Mouse (Mus musculus): ENCODE data around the gene Mical1. TPM values are rescaled to one million over a fixed set of nuclear protein-coding genes. Genes with fewer than 3 reads are reported as not detected.

Gene Mical1
- polyA plus RNA-seq, 1 experiment, result 123 TPM

DNA sequence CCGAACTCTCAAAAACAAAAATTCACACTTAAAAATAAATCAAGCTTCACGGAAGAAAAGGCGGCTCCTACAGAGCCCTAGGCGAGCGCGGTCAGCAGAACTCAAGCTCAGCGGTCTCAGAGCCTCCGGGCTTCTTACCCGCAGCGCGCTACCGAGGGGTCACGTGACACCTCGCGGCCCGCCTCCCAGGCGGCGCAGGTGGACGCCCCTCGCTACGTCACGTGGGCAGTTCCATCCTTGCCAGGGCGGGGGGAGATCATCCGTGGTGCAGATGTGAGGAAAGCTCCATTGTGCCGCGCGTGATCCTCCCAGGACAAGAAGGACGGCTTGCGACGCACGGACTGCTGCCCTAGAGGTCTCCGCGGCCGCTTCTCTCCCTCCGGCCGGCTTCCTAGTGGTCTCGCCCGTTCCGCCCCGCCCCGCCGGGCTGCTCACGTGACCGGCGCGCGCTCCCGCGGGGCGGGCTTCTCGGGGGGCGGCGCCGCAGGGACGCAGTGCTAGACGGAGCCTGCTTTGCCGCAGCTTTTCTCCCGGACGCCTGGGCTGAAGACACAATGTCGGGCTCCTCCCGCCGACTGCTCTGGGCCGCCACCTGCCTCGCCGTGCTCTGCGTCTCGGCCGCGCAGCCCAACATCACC, 43.0 kb downstream of the Mical1 start, which contains the start of gene Cd164:
Gene Cd164, plus strand, starts transcription at position 434 of the 638 bp plus-strand sequence.
- TF ChIP-seq CTCF (IDR thresholded peaks at IDR 0.05; ENCODE audit: control insufficient read depth, insufficient read depth, low read length) (no peak), POLR2A (IDR thresholded peaks at IDR 0.05; ENCODE audit: borderline replicate concordance, control insufficient read depth, low read depth, low read length) (peak; percentile 96)
- H3K4me1 ChIP-seq (ENCODE audit: control insufficient read depth, insufficient read depth, low read length), result no peaks in the 10 kb centered on the region; the same call in 1 of the 2 replicates
- H3K4me3 ChIP-seq (replicated peaks; ENCODE audit: control insufficient read depth, low read depth, low read length), result peak within 1 kb of the TSS; percentile 96
- H3K27ac ChIP-seq (ENCODE audit: control insufficient read depth, insufficient read depth, low read depth, low read length, poor library complexity), result peak within 1 kb of the TSS; percentile 96
- 0% methylated on average over 66 of the region's 69 CpGs for WGBS

DNA sequence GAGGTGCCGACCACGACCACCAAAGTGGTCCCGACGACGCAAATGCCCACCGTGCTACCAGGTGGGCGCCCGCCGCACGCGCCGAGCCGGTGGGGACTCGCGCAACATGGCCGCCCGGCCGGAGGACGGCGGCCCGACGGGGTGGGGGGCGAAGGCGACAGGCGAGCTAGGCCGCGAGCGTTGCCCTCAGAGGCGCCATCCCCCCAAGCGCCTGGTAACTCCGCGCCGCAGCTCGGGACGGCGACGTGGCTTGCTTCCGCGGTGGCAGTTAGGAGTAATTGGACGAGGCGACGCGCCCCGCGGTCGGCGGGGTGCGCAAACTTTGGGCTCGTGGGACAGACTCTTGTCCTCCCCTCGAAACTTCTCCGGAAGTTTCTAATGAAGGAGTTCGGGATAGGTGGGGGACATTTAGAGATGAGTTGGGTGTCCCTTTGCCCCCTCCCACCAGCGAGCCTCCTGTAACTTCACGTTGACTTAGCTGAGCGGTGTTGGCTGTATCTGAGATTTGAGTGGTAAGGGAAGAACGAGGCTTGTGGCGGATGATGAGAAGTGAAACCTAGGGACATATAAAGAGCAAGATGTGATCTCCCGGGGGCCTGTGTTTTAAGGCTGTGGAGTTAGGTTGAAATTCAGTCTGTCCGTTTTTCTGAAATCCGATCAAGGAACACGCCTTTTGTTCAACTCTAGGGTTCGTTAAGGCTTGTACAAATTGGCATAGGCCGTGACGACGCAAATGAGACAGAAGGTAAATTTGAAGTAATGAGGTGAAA, 43.7 kb downstream of the Mical1 start:
- peak overlapping the region; percentile 96 for H3K4me3 ChIP-seq (replicated peaks; ENCODE audit: control insufficient read depth, low read depth, low read length)
- under 1% methylated on average over 65 of the region's 65 CpGs for WGBS

DNA sequence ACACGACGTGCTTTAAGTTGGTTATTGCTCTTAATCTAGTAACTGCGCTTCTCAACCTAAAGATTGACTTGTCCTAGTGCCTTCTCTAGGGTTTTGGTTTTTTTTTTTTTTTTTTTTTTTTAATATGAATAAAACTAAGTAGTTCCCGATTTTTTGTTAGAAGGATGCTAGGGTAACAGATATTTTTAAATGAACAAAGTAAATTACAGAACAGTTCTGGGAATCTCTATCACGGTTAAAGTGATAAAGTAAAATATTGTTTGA, 44.2 kb downstream of the Mical1 start:
- Histone ChIP-seq H3K4me3 (replicated peaks; ENCODE audit: control insufficient read depth, low read depth, low read length) (peak overlapping the region; percentile 96), H3K27ac (ENCODE audit: control insufficient read depth, insufficient read depth, low read depth, low read length, poor library complexity) (no peak overlapping the region), H3K4me1 (ENCODE audit: control insufficient read depth, insufficient read depth, low read length) (peaks cover 3% of the 10 kb centered on the region; the same call in 1 of the 2 replicates)
- no peak for TF ChIP-seq CTCF (IDR thresholded peaks at IDR 0.05; ENCODE audit: control insufficient read depth, insufficient read depth, low read length)
- TF ChIP-seq POLR2A (IDR thresholded peaks at IDR 0.05; ENCODE audit: borderline replicate concordance, control insufficient read depth, low read depth, low read length), result no peak
- 1% methylated on average over 5 of the region's 5 CpGs for WGBS

More for the DNA sequence above, 43.7 kb downstream of the Mical1 start:
- Histone ChIP-seq H3K4me1 (ENCODE audit: control insufficient read depth, insufficient read depth, low read length) (peaks cover 3% of the 10 kb centered on the region; the same call in 1 of the 2 replicates), H3K27ac (ENCODE audit: control insufficient read depth, insufficient read depth, low read depth, low read length, poor library complexity) (peak overlapping the region; percentile 96)
- no peak for TF ChIP-seq POLR2A (IDR thresholded peaks at IDR 0.05; ENCODE audit: borderline replicate concordance, control insufficient read depth, low read depth, low read length)
- no peak for TF ChIP-seq CTCF (IDR thresholded peaks at IDR 0.05; ENCODE audit: control insufficient read depth, insufficient read depth, low read length)

DNA sequence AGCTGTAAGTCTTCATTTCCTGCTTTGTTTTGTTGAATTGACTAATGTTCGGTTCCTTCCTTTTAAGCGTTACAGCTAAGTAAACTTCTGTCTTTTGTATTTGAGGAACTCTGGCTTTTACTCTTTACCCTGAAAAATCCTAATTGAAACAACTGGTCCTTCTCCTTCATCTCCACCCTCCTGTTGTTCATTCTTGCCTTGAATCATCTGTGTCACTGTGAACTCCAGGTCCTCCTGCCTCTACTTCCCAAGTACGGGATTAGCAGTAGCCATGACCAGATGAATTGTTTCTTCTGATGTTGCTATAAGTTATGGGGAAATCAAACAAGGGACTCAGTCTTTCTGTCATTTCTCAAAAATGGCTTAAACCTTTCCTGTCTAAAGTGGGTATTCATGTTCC, 47.3 kb downstream of the Mical1 start:
- no peak for TF ChIP-seq CTCF (IDR thresholded peaks at IDR 0.05; ENCODE audit: control insufficient read depth, insufficient read depth, low read length)
- TF ChIP-seq POLR2A (IDR thresholded peaks at IDR 0.05; ENCODE audit: borderline replicate concordance, control insufficient read depth, low read depth, low read length), result no peak
- H3K4me1 ChIP-seq (ENCODE audit: control insufficient read depth, insufficient read depth, low read length), result peaks cover 3% of the 10 kb centered on the region; the same call in 1 of the 2 replicates
- H3K4me3 ChIP-seq (replicated peaks; ENCODE audit: control insufficient read depth, low read depth, low read length), result no peak overlapping the region
- H3K27ac ChIP-seq (ENCODE audit: control insufficient read depth, insufficient read depth, low read depth, low read length, poor library complexity), result no peak overlapping the region; the same call in 1 of the 2 replicates
- WGBS, result 16% methylated on average over 3 of the region's 3 CpGs

DNA sequence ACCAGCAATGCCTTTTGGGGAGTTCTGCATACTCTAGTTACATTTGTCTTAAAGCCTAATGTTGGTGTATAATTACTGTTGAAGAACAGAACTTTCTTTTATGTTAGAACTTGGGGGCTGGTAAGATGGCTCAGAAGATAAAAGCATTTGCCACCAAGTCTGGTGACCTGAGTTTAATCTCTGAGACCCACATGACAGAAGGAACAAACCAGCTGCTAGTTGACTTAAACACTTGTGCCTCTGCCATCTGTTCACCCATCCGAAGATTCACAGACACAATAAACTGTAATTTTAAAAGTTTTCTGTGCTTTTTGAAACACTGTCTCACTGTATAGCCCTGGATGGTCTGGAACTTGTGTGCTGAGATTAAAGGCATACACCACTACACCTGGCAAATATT, 49.6 kb downstream of the Mical1 start:
- Histone ChIP-seq H3K4me1 (ENCODE audit: control insufficient read depth, insufficient read depth, low read length) (peaks cover 3% of the 10 kb centered on the region; the same call in 1 of the 2 replicates), H3K27ac (ENCODE audit: control insufficient read depth, insufficient read depth, low read depth, low read length, poor library complexity) (no peak overlapping the region), H3K4me3 (replicated peaks; ENCODE audit: control insufficient read depth, low read depth, low read length) (no peak overlapping the region)
- WGBS, result 69% methylated on average over 1 of the region's 1 CpGs
- TF ChIP-seq CTCF (IDR thresholded peaks at IDR 0.05; ENCODE audit: control insufficient read depth, insufficient read depth, low read length), result no peak
- TF ChIP-seq POLR2A (IDR thresholded peaks at IDR 0.05; ENCODE audit: borderline replicate concordance, control insufficient read depth, low read depth, low read length), result no peak

DNA sequence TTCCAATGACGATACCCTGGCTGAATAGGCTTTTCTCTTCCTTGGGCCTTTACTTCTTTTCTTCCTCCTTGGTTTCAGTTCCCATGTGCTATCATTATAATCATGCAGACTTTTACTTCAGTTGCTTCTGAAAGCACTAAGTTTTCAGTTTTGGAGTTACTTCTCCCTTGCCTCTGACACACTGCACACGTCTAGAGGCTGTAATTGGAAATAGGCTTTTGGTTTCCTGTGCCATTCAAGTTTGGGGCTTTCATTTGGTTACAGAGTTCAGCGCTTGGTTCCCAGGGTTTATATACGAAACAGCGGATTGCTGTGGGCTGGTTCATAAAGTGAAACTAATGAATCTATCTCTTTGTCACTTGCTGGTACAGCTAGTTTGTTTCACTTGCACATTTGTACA, 53.9 kb downstream of the Mical1 start:
- no peak overlapping the region for H3K27ac ChIP-seq (ENCODE audit: control insufficient read depth, insufficient read depth, low read depth, low read length, poor library complexity)
- TF ChIP-seq CTCF (IDR thresholded peaks at IDR 0.05; ENCODE audit: control insufficient read depth, insufficient read depth, low read length), result no peak
- no peaks in the 10 kb centered on the region; the same call in 1 of the 2 replicates for H3K4me1 ChIP-seq (ENCODE audit: control insufficient read depth, insufficient read depth, low read length)
- 25% methylated on average over 5 of the region's 5 CpGs for WGBS
- no peak overlapping the region for H3K4me3 ChIP-seq (replicated peaks; ENCODE audit: control insufficient read depth, low read depth, low read length)

DNA sequence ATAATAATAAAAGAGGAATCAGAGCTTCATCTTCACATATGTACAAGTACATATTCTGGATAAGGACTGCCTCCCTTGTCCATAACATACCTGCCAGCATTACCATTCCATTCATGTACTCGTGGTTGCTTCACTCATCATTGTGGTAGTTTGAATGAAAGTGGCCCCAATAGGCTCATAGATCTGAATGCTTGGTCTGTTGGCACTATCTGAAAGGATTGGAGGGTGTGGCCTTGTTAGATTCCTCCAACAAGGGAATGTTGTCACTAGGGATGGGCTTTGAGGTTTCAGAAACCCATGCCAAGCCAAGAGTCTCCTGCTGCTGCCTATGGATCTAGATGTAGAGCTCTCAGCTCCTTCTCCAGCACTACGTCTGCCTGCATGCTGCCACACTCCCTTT, 59.9 kb downstream of the Mical1 start:
- Histone ChIP-seq H3K4me3 (replicated peaks; ENCODE audit: control insufficient read depth, low read depth, low read length) (no peak overlapping the region), H3K4me1 (ENCODE audit: control insufficient read depth, insufficient read depth, low read length) (no peaks in the 10 kb centered on the region; the same call in 1 of the 2 replicates), H3K27ac (ENCODE audit: control insufficient read depth, insufficient read depth, low read depth, low read length, poor library complexity) (no peak overlapping the region)
- TF ChIP-seq POLR2A (IDR thresholded peaks at IDR 0.05; ENCODE audit: borderline replicate concordance, control insufficient read depth, low read depth, low read length) (no peak), CTCF (IDR thresholded peaks at IDR 0.05; ENCODE audit: control insufficient read depth, insufficient read depth, low read length) (no peak)
- WGBS, result 80% methylated on average over 2 of the region's 2 CpGs

Other genes with a start within 250 kb of the Mical1 start
- gene Fig4, start 173.1 kb upstream of the Mical1 start, polyA plus RNA-seq (2011; ENCODE audit: insufficient read depth, insufficient read length, low replicate concordance, missing spikeins), result 3.0 and 6.4 TPM in 2 replicates
- 0.22 TPM in 1 of 2 replicates, not detected in the other for gene Ak9, start 172.3 kb upstream of the Mical1 start, polyA plus RNA-seq (2011; ENCODE audit: insufficient read depth, insufficient read length, low replicate concordance, missing spikeins)
- 7.7 and 11.9 TPM in 2 replicates for gene Zbtb24, start 25.9 kb upstream of the Mical1 start, polyA plus RNA-seq (2011; ENCODE audit: insufficient read depth, insufficient read length, low replicate concordance, missing spikeins)
- 3.9 and 16.7 TPM in 2 replicates for gene Smpd2, start 14.1 kb downstream of the Mical1 start, polyA plus RNA-seq (2011; ENCODE audit: insufficient read depth, insufficient read length, low replicate concordance, missing spikeins)
- not detected in 2 replicates for gene Ppil6, start 14.1 kb downstream of the Mical1 start, polyA plus RNA-seq (2011; ENCODE audit: insufficient read depth, insufficient read length, low replicate concordance, missing spikeins)
- gene Cd164, start 43.1 kb downstream of the Mical1 start, polyA plus RNA-seq (2011; ENCODE audit: insufficient read depth, insufficient read length, low replicate concordance, missing spikeins), result 20.0 and 36.5 TPM in 2 replicates
- 1.1 and 4.3 TPM in 2 replicates for gene Ccdc162, start 240.3 kb downstream of the Mical1 start, polyA plus RNA-seq (2011; ENCODE audit: insufficient read depth, insufficient read length, low replicate concordance, missing spikeins)